Mouse (Mus musculus): ENCODE measurements around the gene Cul7.

- TF ChIP-seq POLR2A (IDR thresholded peaks at IDR 0.05; ENCODE audit: borderline replicate concordance, extremely low read depth, insufficient read depth, insufficient read length, poor library complexity, severe bottlenecking): no peak
- no peak for TF ChIP-seq CTCF (IDR thresholded peaks at IDR 0.05; ENCODE audit: borderline replicate concordance, extremely low read depth, insufficient read depth, insufficient read length)
Measured at GRCm38 (mm10) chr17:46662730-46663129, 12.6 kb downstream of the Cul7 start.
